Mouse (Mus musculus): ENCODE data around the gene Prmt1.

Gene Prmt1

GRCm38 (mm10) chr7:44978300-44978699 lies 8.1 kb downstream of the Prmt1 start:
- no peak for DNase-seq (ENCODE audit: low spot score)

GRCm38 (mm10) chr7:44975117-44975419 lies 11.3 kb downstream of the Prmt1 start:
- no peak for DNase-seq (ENCODE audit: low spot score)

DNA sequence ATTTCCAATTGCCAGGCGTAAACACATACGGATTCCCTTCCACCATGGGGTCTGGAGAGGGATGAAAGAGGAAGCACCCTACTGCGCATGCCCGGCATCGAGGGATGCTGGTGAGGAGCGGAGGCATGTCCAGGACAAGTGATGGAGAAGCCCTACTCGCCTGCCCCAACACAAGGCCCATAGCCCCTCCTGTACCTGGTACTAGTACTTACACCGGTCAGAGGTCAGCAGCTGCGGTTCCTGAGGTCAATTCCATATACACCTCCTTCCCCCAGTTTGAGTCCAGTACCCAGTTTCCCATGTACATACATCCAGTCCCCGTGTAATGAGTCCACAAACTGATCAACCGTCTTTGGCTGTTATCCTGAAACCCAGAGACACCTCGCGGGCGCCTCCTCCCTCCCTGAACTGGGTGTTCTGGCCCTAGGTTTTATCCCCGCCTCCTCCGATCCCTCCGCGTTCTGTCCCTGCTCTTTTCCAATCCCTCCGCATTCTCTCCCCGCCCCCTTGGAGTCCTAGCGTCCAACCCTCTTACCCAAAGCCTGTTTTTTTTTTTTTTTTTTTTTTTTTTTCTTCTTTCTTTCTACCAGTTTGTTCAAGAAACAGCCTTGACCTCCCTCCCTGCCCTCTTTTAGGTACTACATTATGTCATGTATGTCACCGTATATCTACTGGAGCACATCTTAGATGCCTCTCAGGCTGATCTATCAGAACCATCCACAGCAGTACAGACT lies 11.8 kb downstream of the Prmt1 start, which contains the start of gene Cpt1c:
Gene Cpt1c (minus strand): TSS at position 469 of the 734 bp plus-strand sequence.
- DNase-seq (ENCODE audit: low spot score): peak; percentile 65

DNA sequence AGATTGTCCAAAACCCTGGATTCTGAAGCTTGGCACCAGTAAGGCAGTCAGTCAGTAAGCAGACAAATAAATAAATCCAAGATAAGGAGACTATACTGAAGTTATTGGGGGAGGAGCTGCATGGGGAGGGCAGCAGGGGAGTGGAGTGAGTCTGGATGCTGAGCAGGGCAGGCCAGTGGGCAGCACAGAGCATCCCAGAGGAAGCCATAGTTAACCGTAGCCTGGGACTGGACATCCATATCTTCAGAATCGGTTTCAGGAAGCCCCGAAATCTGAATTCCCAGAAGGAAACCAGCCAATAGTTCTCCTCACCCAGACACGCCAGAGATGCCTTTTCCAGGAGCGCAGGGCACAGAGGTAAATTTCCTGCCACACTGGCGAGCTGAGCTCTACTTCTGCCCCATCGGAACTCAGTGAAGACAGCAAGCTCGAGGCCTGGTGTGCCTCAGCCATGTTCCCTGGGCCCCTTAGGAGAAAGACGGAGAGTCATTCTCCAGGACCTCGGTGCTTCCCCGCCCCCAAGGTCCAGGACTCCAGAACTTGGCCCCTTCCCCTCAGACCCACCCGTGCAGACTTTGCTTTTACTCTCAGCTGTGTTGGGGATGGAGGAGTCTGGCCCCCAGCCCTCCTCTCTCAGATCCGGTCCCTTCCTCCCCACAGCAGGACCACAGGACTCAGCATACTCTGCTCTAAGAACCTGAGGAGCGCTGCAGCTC lies 12.8 kb downstream of the Prmt1 start:
- DNase-seq (ENCODE audit: low spot score): no peak

- no peak for DNase-seq (ENCODE audit: low spot score)
These were observed 15.2 kb downstream of the Prmt1 start for GRCm38 (mm10) chr7:44971142-44971541.

DNA sequence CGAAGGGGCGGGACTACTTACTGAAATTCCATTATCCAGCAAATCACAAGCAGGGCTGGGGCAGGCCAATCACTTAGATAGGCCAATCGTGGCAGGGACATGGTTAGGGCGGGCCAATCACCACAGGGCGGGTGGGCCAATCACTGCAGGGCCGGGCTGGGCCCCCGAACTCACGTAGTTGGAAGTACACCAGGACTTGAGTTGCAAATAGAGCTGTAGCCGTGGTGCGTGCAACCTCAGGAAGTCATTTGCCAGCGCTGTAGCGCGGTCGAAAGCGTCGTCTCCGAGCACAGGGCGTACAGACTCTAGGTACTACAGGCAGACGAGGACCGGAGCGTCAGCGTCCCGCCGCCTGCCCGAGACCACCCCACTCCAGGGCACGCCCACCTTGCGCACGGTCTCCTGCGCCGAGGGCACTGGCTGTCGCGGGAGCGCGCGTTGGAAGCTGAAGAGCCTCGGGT lies 16.1 kb downstream of the Prmt1 start:
- no peak for DNase-seq (ENCODE audit: low spot score)

DNA sequence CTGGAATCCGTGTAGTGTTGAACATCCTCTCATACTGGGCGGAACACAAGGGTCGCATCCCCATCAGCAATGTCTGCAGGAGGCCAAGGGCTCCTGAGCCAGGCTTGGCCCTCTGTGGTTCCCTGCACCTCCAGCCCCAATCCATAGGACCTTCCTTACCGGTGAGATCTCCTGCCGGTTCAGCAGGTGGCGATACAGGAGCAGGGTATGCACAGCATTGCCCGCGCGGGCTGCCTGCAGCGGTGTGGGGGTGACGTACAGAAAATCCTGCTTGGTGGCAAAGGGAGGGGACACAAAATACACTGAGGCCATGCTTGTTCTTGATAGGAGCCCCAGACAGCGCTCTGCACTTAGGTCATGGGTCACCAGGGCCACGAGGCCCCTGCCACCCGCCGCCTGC lies 19.7 kb downstream of the Prmt1 start:
- no peak for DNase-seq (ENCODE audit: low spot score)

GRCm38 (mm10) chr7:44965975-44966374 lies 20.4 kb downstream of the Prmt1 start:
- DNase-seq (ENCODE audit: low spot score): no peak

DNA sequence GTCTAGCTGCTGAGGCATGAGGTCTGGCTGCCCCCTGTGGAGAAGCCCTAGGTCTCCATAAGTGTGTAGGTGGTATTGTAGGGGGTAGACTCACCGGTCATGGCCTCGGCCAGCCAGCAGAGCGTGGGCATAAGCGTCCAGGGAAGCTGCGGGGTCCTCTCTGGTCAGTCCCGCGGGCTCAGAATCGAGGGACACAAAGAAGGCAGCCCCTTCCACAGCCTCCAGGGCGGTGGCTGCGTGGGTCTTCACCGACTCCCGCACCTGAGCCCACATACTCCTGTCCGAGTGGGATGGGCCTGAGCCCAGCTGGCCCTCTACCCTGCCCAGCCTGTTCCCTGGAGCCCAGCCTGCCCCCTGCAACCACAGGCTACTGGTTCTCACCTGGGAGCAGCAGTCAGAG lies 21.4 kb downstream of the Prmt1 start:
- DNase-seq (ENCODE audit: low spot score): no peak

DNA sequence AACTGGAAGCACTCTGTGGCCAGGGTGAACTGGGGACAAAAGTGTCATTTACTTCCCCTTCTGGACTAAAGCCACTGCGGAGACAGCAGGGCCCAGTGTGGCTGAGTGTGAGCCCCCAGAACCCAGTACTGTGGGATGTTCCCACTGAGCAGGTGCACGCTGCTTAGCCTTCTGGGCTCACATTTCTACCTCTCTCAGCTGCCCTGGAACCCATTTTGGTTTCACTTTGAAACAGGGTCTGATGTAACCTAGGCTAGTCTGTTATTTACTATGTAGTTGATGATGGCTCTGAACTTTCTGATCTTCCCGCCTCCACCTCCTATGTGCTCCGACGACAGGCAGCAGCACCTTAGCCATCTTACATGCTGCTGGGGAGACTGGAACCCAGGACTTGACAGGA lies 23.5 kb downstream of the Prmt1 start:
- DNase-seq (ENCODE audit: low spot score): no peak

GRCm38 (mm10) chr7:44962337-44962736 lies 24.0 kb downstream of the Prmt1 start:
- DNase-seq (ENCODE audit: low spot score): no peak

GRCm38 (mm10) chr7:44960512-44960910 lies 25.9 kb downstream of the Prmt1 start:
- no peak for DNase-seq (ENCODE audit: low spot score)

DNA sequence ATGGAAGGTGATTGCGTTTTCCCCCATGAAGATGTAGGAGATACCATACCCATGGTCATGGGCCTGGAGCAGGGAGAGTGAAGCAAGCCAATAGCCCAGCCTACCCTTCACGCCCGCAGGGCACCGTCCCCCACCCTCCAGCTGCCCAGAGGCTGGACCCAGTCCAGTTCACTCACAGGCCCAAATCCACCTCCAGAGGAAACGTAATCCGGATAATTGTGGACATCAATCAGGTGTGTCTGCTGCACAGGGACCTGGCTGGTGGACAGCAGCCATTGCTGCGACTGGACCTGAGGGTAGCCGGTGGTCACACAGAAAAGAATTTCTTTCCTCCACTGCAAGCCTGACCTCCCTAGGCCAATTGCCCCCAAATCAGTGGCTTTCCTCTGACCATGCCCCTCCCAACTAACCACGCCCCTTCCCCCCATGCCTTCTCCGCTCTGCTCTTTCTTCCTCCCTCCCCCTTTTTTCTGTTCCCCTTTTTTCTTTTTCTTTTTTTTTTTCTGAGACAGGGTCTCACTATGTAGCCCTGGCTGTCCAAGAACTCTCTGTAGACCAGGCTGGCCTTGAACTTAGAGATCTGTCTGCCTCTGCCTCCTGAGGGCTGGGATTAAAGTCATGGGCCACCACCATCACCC lies 26.4 kb downstream of the Prmt1 start:
- no peak for DNase-seq (ENCODE audit: low spot score)

- DNase-seq (ENCODE audit: low spot score): no peak
These were observed 27.1 kb downstream of the Prmt1 start for GRCm38 (mm10) chr7:44959281-44959680.

- peak; percentile 59 for DNase-seq (ENCODE audit: low spot score)
These were observed 28.2 kb downstream of the Prmt1 start for GRCm38 (mm10) chr7:44958208-44958607.

GRCm38 (mm10) chr7:44957183-44957835 lies 29.1 kb downstream of the Prmt1 start:
- DNase-seq (ENCODE audit: low spot score): peak; percentile 23

GRCm38 (mm10) chr7:44956266-44956665 lies 30.1 kb downstream of the Prmt1 start:
- DNase-seq (ENCODE audit: low spot score): no peak

GRCm38 (mm10) chr7:44955628-44956027 lies 30.7 kb downstream of the Prmt1 start:
- no peak for DNase-seq (ENCODE audit: low spot score)

DNA sequence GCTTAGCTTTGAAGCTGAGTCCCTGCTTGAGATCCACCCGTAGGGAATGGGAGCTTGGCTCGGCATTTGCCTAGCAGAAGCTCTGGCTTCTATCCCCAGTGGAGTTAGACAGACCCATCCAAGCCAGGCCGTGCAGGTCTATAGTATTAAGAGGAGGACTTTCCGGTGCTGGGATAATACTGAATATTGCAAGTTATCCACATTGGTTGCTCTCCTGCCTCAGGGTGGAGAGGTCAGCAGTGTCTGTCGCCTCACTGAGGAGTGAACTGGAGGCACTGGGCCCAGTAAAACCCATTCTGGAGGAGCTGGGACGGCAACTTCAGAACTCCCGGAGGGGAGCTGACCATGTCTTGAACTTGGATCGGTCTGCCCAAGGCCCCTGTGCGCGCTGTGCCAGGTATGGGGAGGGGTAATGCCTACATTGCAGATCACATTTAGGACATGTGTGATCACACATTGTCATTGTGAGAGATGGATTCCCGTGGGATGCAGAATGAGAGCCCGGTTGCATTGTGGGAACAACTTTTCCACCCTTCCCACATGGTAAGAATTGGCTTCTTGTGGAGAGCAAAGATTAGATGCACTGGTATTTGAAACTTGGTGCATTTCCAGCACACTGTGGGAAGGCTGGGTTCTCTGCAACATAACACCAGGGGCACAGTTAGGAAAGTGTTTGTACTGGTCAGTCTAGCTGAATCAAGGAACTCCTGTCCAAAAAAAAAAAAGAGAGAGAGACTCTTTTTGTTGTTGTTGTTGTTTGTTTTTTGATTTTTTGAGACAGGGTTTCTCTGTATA lies 32.1 kb downstream of the Prmt1 start:
- peak; percentile 74 for DNase-seq (ENCODE audit: low spot score)

- no peak for DNase-seq (ENCODE audit: low spot score)
These were observed 32.8 kb downstream of the Prmt1 start for GRCm38 (mm10) chr7:44953561-44953960.

- peak; percentile 86 for DNase-seq (ENCODE audit: low spot score)
These were observed 33.6 kb downstream of the Prmt1 start for GRCm38 (mm10) chr7:44952611-44953306.
